Mouse (Mus musculus): ENCODE data around the gene Gm1123. TPM values are rescaled to one million over a fixed set of nuclear protein-coding genes. Genes with fewer than 3 reads are reported as not detected.

Gm1123 gene
- total RNA-seq (2023), result not detected

GRCm38 (mm10) chr9:99035575-99035974 is at the start of gene Gm1123:
TSS of gene Gm1123 (minus strand) at chr9:99035715.

GRCm38 (mm10) chr9:98985800-98986475 is 49.6 kb downstream of the Gm1123 start, which contains the start of gene Faim:
TSS of gene Faim (plus strand) at chr9:98986373.

Other genes starting within 250 kb of the Gm1123 start
- gene Prr23a1, start 193.2 kb downstream of the Gm1123 start, total RNA-seq (2023), result not detected
- gene Prr23a2, start 179.2 kb downstream of the Gm1123 start, total RNA-seq (2023), result not detected
- not detected for gene Prr23a3, start 170.9 kb downstream of the Gm1123 start, total RNA-seq (2023)
- gene 7420426K07Rik, start 132.6 kb downstream of the Gm1123 start, total RNA-seq (2023), result not detected
- gene Foxl2, start 80.4 kb downstream of the Gm1123 start, total RNA-seq (2023), result not detected
- gene Faim, start 49.3 kb downstream of the Gm1123 start, total RNA-seq (2023), result 10 to 100 TPM; 15.3 to 15.7 TPM
- 10 to 100 TPM; 44.2 to 45.4 TPM for gene Pik3cb, start 104.9 kb upstream of the Gm1123 start, total RNA-seq (2023)
- gene Faiml, start 201.5 kb upstream of the Gm1123 start, total RNA-seq (2023), result not detected
- 10 to 100 TPM in 1 of 2 experiments, 1 to 10 TPM in 1; 9.8 to 12.2 TPM for gene Cep70, start 207.7 kb upstream of the Gm1123 start, total RNA-seq (2023)

Measured in neutrophil, adult 83 days (primary cell).